Mouse (Mus musculus): ENCODE data around the gene Gm20388. TPM values are rescaled to one million over a fixed set of nuclear protein-coding genes. Genes with fewer than 3 reads are reported as not detected.

Gene Gm20388
- total RNA-seq, 2 experiments from 2014 or later: 5.8 TPM; not detected in 1

DNA sequence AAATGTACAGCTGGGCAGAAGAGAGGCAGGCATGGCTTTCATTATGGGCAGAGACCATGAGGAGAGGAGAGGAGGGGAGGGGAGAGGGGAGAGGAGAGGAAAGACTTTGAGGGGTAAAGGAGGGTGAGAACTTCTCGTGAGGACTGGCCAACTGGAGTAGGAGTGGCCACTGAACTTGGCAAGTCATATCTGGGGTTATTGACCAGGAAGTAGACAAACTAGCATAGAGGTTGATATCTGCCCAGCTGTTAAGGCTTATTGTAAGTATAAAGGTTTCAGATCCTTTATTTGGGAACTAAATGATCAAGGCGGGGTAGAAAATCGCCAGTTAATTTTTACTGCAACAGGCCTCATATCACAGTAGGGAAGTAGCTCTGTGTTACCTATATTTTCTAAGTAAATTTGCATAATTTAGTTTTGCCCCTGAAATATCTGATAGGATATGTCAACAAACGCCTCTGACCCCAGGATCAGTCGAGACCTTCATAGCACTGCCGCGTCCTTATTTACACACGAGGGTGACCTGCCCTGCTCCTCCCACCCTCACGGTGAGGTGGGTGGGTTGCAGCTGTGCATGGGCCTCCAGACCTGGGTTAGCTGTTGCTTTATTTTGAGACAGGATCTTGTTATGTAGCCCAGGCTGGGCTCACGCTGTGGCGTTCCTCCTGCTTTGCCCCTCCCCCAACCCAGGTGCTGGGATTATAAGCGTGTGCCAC is 2152.0 kb downstream of the Gm20388 start:
- no peak for DNase-seq

DNA sequence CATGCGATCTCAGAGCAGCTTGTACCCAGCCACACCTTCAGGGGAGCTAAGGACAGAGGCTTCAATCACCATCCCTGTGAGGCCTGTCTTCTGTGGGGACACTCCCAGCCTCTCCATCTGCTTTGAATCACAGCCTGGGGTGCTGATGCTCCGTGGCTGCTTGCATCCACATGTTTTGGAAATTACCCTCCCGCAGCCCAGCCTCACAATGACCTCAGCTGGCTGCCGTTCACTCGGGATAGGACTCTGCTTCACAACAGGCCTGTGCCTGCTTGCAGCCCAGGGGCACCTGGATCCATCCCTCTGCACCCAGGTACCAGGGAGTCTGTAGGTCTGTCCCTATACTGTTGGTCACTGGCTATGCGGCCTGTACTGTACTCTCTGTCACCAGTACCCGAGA is 2153.7 kb downstream of the Gm20388 start:
- no peak for DNase-seq

DNA sequence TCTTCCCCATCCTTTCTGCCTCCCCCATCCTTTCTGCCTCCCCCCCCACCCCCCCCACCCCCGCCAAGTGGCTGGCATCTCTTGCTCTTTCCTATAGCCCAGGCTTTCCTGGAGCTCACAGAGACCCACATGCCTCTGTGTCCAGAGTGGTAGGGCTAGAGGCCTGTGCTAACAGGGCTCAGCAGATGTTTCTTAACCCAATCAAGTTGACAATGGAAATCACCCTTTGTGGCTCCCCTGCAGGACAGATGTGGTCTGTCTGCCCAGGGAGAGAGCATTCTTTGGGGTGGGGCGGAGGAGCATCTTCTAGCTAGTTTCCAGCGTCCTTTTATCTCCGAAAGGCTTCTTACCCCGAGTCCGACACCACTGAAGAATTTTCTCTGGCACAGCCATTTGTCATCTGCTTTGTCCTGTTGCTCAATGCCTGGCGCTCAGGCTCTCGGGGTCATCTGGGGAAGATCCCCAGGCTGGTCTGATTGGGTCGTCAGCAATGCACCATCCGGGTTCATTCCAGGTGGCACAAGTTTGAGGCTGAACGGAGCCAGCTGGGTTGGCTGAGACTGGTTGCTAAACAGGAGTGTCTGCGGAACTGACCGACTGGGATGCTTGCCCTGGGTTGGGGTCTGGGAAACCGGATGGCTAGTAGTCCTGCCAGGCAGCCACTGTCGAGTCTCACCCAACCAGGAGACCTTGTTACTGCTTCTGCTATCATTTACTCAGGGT is 2157.3 kb downstream of the Gm20388 start:
- no peak for DNase-seq

DNA sequence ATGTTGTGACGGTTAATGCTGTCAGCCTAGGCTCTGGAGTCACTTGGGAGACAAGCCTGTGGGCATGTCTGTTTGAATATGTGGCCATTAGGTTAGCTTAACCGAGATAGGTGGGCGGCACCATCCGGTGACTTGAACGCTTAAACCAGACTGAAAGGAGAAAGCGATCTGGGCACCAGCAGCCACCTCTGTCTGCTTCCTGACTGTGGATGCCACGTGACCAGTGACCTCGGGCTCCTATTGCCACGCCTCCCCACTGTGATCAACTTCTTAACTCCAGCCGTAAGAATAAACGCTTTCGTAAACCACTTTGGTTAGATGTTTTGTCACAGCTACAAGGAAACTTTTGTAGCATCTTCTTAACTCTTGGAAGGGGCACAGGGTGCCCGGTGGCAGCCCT is 2158.0 kb downstream of the Gm20388 start:
- no peak for DNase-seq

DNA sequence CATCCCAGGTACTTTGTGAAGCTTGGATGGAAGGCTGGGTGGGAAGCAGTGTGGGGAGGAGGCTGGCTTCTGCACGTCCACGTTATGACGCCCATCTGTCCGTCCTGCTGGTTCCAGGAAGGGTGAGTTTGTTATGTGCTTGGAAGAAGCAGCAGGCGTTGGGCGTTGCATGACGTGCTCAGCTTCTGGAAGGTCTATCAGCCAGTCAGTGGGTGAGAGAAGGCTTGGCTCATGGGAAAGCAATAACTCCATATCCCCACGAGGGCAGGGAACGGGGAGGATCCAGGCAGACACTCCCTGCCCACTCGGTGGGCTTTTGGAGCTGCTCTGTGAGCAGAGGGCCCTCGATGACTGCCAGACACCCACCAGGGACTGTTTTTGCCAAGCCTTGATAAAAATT is 2158.6 kb downstream of the Gm20388 start:
- no peak for DNase-seq

DNA sequence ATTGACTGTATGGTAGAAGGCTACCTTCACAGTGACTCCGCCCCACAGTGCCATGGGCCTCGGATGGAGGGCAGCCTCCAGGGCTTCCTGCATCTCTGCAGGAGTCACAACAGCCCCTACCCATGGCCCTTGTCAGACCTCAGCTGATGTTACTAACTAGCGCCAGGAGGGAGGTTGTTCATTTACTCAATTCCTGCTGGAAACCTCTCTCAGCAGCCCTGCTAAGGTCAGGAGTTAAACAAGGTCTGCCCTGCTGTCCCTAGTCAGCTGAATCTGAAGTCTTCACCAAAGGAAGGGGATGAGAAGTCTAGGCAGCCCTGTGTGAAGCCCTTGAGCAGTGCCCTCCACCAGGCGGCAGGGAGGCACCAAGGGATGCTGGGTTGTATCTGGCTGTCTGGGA is 2160.6 kb downstream of the Gm20388 start:
- no peak for DNase-seq

DNA sequence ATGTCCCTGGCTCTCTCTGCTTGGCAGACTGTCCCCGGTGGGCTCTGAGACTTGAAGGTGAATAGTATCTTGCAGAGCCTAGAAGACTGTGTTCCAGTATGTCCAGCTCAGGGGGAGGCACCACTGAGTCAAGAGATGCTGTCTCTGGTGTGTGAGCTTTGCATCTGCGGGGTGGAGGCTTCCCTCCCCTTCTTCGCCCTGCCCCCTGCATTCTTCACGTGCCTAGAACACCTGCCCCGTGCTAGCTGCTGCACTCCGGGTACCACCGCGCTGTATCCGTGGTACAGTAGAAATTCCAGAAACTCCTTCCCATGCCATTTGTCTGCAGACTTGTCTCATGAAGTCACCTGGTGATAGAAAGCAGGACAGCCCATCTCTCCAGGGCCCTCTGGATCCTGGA is 2163.3 kb downstream of the Gm20388 start:
- no peak for DNase-seq

DNA sequence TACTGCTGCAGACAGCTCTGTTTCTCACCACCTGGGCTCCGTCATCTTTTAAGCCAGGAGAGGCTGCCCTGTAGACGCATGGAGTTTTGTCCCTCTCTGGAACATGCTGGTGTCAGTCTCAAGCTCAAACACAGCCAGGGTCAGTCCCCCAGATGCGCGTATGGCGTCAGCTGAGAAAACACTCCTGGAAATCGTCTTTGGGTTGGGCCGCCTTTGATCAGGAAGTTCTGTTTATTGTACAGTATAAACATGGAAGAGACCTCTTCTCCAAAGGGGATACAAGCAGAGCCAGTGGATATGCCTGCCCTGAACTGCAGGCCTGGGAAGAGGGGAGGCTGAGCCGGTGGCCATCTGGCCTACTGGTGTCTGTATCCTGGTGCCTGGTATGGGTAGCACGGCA is 2163.8 kb downstream of the Gm20388 start:
- no peak for DNase-seq

DNA sequence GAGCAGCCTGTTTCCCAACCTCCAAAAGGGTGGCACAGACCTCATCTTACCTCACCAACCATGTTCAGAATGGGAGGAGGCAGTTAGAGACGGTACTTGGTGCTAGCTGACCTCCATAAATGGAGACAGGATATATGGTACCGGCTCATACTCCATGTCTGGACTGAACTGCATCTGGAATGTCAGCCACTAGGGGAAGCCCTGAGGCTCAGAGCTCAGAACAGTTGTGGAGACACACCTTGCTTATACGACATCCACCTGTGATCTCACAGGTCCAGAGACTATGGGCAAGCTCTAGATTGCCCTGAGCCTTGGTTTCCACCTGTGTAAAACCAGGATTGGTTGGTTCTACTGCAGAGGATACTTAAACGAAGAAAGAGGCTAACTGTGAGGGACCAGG is 2164.3 kb downstream of the Gm20388 start:
- DNase-seq: no peak

DNA sequence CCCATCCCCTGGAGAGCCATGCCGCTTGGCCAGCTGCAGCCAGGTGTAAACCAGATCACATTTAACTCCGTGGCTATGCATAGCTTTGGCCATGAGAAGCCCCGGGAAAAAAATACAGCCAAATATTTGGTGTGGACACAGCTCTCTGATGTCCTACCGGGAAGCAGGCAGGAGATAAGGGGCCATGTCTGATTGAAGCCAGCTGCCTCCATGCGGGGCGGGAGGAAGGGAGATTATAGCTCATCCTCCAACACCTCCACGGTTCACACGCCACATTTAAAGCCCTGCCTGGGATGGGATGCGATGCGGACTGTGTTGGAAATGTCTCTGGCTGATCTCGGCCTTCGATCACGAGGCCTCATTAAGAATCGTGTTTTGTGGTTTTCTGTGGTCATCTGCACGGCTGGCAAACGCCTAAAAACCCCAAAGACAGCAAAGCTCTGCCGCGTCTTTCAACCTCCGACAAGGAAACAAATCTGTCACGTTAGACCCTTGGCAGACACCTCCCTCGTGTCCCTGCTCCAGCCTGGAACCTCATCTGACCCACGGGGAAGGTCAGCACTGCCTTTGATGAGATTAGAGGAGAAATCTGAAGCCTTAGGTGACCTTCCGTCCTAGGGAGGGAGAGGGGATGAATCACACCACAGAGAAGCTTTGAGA is 2165.7 kb downstream of the Gm20388 start:
- peak; percentile 20 for DNase-seq

DNA sequence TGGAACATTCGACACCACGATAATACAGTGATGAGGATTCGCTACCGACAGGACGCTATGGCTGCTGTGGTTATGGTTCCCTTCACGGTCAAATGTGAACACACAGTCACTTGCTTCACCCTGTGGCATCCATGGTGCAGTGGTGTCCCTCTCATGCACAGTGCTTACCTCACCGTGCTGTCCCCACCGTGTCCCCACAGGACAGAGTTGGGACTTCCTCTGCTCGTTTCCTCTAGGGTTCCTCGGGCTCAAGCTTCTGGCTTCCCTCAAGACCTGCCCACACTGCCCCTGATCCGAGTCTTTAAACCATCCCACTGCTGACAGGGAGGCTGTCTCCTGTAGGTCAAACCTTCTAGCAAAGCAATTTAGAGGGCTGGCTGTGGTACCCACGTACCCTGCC is 2167.7 kb downstream of the Gm20388 start:
- no peak for DNase-seq

DNA sequence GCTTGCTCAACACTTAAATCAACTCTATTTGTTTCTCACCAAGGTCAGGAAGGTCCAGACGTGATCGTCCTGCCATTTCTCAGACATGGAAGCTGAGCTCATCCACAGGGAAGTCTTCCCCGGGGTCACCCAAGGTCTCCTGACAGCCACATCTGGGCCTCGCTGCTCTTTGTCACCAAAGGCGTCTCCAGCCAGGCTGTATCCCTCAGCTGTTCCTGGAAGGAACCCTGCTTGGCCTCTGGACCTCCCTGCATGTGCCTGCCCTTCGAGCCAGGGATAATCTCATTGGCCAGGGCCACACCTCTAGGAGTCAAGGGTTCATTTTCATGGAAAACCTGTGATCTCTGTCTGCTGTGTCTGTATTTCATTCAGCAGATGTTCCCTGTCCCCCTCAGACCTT is 2168.5 kb downstream of the Gm20388 start:
- peak; percentile 57 for DNase-seq

DNA sequence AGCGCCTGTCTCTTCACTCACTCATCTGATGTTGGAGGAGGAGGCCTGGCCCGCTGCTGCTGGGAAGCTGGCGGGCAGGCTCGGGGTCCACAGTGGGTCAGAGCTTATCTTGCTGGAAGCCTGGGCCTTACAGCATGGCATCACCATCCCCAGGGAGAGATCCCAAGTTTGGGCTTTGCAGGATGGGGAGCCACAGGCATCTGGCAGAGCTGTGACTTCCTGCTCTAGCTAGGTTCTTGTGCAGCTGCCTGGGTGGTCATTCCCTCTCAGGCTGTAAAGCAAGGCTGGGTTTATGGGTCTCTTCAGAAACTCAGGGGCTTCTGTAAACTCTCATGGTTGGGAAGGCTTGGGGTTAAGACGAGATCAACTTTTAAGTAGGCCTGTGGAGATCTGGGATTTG is 2169.7 kb downstream of the Gm20388 start:
- no peak for DNase-seq

DNA sequence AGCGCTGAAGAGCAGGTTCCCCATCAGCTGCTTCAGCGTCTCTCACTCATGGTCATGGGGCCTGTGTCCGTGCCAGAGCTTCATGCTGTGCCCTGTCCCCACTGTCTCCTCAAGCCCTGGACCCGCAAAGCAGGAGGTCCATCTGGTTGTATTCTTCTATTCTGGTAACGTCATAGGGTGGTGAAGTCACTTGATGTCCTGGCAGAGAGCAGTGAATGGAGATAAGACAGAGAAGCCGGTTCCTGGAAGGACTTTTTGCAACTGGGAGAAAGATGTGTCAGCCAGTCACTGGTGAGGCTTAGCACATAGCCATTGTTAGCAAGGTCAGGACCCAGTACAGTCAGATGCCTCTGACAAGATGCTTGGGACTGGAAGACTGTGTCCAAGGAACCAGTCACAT is 2172.8 kb downstream of the Gm20388 start:
- DNase-seq: peak; percentile 50

DNA sequence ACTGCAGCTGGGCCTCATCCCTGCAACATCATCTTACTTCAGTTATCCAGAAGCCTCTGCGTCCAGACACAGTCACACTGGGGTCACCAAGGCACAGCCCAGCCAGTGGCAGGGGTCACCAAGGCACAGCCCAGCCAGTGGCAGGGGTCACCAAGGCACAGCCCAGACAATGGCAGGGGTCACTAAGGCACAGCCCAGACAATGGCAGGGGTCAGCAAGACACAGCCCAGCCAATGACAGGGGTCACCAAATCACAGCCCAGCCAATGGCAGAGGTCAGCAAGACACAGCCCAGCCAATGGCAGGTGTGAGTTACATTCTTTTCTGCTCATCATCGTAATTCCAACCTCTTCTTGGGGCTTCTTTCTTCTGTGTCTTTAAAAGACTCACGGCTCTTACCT is 2173.5 kb downstream of the Gm20388 start:
- DNase-seq: no peak

DNA sequence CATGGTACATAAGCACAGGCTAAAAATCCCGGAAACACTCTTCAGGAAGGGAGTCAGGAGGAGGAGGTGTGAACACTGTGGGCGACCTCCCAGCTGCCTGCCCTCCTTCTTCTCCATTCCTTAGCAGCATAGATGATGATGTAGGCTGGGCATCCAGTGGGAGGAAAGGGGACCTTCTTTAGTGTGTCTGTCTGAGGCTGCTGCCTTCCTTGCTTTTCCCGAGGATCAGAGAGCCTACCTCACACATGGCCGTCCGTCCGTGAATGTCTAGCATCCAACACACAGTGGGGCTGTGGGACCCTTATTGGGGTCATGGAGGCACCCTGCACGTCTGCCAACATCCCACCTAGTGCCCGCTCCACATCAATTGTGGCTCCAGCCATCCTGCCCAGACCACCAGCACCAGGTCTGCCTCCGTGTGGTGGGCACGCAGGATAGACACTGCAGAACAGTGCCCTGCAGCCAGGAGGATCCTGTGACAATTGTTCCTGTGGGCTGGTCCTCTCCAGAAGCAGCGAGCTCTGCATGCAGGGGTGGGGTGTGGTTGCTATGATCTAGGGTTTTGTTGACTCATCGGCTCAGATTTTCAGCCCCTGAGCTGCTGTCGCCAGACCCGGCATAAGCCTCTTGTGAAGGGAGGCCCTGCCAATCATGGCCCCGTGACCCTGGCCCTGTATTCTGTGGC is 2174.2 kb downstream of the Gm20388 start:
- no peak for DNase-seq

DNA sequence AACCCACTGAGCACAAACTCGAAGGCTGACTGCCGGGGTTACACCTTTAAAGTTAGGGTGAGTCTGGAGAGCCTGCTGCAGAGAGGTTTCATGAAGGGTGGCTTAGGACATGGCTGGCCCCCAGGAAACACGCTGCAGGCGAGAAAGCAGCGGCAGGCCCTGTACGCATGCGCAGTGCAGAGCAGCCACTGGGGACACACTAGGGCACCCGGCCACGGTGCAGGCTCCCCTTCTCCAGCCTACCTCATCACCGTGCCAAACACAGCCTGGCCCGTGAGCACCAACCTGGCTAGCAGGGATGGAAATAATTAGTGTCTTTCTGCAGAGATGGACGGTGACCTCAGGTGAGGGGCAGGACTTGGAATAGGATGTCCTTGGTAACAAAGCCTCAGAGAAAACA is 2175.4 kb downstream of the Gm20388 start:
- no peak for DNase-seq

DNA sequence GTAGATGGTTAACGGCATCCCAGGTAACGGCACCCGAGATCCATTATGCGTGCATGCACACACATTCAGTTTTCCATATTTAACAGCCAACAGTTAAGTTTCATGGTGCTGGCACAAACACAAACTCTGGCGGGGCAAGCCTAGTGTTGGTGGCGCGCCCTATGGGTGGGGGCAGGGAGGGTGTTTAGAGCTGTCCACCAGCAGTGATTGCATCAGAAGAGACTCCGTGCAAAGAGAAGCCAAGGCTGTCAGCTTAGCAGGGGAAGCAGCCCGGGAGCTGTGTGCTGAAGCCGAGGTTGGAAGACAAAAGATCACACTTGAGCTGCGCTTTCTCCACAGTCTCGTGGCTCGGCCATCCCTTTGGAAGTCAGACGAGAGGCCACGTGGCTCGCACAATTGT is 2178.0 kb downstream of the Gm20388 start:
- no peak for DNase-seq

DNA sequence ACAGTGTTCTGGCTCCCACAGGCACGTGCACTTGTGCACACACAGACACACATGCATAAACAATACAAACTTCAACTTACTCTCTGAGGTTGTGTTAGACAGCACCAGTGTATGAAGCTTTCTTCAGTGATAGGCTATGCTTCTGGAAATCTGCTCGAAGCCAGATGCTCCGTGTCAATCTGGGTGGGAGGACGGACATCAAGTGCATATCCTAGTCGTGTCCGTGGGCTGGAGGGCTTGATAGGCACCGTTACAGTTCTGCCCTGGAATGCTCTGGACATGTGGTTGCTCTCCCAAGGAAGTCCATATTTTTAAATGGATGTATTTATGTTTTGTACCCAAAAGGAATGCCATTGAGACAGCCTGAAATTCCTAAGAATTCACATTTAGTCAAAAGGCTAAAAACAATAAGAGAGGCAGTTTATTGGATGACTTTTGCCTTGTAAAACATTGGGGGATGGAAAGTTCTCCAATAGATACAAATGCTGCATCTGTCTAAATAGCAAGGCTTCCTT is 2178.6 kb downstream of the Gm20388 start:
- DNase-seq: no peak

DNA sequence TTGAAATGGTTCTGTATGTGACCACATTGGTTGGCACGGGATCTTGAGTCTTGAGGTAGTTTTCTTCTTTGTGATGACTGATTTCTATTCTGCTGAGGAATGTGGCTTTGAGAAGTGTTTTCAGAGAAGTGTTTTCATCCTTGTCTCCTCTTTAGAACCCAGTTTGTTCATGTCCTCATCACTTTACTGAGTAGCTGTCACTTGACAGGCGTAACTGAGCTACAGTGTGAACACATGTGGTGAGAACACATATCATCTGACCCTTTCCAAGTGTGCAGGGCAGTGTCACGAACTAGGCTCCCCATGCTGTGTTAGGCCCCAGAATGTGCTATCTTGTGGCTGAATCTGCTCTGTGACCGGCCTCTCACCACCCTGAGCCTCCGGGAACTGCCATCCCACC is 2181.8 kb downstream of the Gm20388 start:
- no peak for DNase-seq

DNA sequence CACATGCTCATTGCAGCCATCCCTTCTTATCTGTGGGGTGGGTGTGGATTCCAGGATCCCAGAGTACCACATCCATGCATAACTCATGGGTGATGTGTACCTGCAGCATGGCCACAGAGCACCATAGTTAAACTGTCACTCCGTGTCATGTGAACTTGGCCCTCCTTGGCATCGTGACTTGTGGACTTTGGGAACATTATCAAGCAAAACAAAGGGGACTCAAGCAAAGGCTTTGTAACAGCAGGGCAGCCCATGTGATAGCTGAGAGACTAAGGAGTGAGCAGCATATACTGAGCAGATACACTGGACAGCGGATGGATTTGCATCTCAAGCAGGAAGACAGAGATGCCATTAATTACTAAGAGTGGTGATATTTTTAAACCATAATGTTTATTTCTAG is 2188.1 kb downstream of the Gm20388 start:
- DNase-seq: no peak

DNA sequence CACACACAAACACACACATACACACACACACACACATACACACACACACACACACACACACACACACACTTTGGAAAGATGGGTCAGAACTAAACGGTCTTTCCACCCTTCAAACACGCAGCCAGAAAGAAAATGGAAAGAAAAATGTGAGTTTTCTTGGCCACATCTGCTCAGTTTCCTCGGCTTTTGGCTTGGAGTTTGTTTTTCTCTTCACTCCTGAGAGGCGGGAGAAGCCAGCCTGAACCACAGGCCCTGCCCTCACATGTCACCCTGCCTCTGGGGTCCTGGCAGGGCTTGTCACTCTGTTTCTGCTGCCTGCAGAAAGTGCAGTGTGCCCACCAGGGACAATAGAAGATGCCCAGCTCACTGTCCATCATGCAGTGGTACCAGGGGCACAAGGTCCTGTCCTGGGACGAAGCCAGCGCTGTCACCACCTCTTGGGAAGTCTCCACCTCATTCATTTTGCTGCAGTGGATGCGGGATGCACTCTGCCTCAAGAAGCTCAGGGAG is 2189.1 kb downstream of the Gm20388 start:
- no peak for DNase-seq

DNA sequence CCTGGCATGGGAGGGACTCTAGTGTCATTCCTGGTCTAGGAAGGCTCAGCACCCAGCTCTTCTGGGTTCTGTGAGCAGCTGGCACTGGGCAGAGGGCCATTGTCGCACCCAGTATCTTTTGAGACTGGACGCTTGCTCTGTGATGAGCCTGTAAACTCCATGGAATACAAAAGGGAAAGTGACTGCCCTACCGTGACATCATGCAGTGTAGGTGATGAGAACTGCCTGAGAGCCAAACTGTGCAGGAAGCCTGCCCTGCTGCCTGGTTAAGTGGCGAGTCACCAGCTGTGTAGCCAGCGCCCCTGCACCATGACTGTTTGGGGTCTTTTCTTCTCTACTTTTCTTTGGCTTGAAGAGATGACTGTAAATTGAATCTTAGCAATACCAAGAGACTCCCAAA is 2191.2 kb downstream of the Gm20388 start:
- no peak for DNase-seq

All from heart, postnatal 4 days (tissue).